Mouse (Mus musculus) granulocyte monocyte progenitor cell, adult 5-6 weeks (primary cell): ENCODE results near the gene Nxn. TPM values are rescaled to one million over a fixed set of nuclear protein-coding genes. Genes with fewer than 3 reads are reported as not detected.

Experiments
- ATAC-seq: replicated peaks from 2 replicates; pipeline ENCODE4 v1.8.0; 2016; ENCODE audit warnings: mild to moderate bottlenecking, moderate TSS enrichment, inconsistent platforms; ENCODE audit not compliant: poor library complexity, severe bottlenecking
- total RNA-seq, 2 experiments: library from RNA; stranded (forward) in 1 of 2; stranded (reverse) in 1 of 2; fragments of 200-712, 200-1000 nt in 1 of 2; fragments of >200 nt in 1 of 2; fragmentation: Nextera tagmentation in 1 of 2; gene quantifications; 2 replicates each; pipeline ENCODE4 v1.2.3; 2014 to 2017

Gene Nxn
- total RNA-seq (2014; fragmentation: Nextera tagmentation) = 29.6 and 32.3 TPM in 2 replicates
- 24.1 and 25.5 TPM in 2 replicates for total RNA-seq (2017)

DNA sequence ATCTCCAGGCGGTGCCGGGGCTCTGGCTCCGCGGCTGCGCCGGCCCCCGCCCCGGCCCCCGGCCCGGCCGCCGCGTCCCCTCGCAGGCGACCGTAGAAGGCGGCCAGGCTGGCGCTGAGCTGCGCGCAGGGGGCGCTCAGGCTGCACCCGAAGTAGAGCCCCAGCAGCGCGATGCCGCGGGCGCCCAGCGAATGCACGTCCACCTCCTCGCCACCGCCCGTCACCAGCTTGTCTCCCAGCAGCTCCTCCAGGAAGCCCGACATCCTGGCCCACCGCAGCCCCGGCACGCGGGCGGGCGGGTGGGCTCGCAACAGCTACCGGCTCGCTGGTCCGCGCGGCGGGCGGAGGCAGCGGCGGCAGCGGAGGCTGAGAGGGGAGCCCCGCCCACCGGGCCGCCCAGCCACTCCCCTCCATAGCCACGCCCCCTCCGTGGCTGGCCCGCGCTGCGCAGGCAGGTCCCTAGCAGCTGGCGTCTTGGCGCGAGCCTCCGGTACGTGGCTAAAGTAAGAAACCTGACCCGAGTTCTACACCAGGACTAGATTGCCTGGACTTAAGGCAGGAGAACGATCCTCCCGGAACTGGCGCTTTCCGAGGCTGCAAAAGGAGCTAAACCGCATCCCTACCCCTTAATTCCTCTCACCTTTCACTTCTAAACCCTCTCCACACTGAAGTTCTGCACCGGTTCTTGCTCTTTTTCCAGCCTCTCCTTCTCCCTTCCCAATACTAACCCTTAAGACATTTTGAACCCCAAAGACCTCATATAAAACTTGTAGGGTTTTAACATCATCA lies at the start of gene Nxn:
TSS of gene Nxn (minus strand) at position 343 of the 789 bp plus-strand sequence.
- ATAC-seq = peak; percentile 78

DNA sequence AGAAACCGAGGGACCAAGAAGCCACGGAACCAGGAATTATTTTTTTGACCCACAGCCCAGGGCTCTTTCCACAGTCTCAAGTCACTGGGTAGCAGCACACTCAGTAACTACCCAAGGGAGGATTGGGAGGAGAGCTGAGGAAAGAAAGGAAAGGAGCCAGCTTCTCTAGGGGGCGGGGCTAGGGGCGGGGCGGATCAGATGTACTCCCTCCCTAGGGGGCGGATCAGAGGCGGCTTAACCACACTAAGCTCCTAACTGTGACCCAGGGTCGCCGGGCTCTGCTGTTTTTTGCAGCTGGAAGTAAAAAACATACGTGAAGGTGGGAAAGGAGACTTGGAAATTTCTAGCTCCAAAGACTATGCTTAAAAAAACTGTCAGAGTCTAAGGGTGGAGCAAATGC lies 47.3 kb upstream of the Nxn start:
- ATAC-seq = no peak; the same call in 1 of the 2 replicates

DNA sequence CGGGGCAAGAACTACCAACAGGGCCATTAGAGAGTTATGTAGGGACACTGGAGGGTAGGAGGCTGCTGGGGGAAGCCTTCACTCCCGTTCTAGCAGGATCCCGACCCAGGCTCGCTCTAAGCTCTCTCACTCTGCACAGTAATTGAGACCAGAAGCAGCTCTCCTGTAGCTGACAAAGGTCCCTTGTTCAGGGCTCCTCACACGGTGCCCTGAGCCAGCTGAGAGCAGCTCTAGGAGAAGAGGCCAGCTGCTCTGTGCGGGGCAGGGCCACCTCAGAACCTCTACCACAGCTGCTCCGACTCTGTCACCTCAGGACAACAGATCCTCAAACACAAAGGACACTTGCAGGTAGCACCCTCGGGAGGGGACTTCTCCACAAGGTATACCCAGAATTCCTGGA lies 46.5 kb upstream of the Nxn start:
- no peak for ATAC-seq

DNA sequence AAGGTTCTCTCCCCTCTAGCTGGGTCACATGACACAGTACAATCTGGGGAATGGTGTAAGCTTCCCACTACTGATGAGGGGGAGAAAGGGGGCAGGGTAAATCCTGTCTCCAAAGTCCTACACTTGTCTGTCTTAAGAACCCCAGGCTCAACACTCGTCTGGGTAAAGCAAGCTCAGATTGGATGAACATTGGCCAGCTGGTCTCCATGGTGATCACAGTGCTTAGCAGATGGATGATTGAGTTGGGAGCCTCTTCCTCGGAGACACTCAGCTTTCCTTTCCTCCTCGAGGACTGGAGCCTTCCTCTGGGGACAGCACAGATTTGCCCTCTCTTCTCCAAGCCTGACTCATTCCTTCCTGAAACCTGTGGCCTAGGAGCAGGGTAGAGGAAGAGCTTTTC lies 40.7 kb upstream of the Nxn start:
- ATAC-seq = no peak

DNA sequence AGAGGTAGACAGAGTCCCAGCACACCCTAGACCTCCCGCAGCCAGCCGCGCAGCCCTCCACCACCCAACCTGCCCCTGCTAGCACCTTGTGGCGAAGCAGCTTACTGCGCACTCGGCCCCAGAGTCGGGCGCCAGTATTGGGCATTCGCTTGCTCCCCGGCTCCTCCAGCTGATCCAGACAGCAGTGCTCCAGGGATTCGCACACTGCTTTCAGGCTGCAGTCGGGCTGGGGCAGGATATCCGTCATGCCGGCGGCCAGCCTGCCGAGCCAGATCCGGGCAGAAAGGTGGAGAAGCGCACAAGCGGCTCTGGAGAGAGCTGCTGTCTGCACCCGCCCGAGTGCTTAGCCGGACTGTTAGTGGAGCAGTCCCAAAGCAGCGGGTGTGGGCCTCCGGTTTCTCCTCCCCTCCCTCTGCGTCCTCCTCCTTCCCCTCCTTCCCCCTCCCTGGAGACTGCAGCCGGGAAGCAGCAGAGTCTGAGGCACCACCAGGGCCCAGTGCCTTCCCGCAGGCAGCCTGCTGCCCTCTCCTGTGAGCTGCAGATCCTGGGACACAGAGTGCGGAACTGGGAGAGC lies 38.0 kb upstream of the Nxn start:
- no peak for ATAC-seq

DNA sequence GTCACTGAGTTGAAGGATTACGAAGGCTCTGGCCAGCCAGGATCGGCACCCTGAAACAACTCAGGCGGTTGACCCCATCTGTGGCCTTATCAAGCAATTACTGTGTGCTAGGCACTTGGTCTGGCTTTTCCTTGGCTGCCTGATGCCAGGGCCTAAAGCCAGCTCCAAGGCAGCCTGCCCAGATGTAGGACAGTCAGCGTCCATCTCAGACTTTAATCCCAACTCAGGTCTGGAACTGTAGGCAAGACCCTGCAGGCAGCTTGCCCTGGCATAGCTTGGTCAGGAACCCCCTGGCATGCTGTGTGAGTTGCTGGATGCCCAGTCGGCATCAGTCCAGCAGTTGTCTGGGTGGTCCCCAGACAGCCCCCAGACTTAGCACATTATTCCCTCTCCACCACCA lies 37.1 kb upstream of the Nxn start:
- no peak for ATAC-seq

DNA sequence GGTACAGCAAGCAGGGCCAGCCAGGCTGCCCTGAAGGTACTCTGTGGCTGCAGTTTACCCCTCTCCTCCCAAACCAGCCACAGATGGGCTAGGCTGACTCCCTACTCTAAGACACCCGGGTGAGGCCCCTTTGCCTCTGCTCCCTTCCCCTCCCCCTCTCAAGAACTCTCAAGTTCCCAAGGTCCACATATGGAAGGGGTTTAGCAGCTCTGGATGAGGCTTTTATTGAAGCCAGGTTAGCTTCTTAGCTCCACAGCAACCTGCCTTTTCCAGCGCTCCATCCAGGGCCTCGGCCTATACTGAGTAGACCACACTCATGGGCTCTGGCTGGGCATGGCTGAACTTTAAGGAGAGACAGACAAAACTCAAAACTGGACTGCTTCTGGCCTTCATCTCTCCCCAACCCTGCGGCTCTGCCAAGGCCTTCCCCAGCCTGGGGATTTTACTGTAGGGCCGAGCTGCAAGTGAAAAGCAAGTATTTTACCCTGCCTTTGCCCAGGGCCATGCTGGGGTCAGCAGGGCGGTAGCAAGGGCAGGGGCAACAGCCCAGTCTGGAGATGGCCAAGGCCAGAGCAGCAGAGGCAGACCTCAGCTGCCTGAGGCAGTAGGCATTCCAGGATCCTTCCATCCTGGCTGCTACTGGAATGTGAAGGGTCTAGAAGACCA lies 31.2 kb upstream of the Nxn start:
- no peak for ATAC-seq

DNA sequence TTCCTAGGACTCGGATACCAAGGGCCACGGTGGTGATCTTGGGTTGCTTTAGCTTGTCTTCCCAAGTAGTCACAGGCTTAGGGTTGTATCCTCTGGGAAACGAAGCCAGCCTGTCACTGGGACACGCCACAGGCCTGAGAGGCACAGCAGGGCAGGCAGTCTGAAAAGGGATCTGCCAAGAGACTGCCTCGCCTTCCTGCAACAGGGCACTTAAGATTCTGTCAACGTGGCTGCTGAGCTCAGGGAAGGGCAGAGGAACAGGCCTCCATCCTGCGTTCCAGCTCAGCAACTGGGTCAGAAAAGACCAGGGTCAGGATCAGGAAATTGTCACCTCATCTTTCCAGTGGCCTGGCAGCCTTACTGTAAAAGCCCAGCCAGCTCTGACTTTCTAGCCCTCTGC lies 30.6 kb upstream of the Nxn start:
- no peak for ATAC-seq

DNA sequence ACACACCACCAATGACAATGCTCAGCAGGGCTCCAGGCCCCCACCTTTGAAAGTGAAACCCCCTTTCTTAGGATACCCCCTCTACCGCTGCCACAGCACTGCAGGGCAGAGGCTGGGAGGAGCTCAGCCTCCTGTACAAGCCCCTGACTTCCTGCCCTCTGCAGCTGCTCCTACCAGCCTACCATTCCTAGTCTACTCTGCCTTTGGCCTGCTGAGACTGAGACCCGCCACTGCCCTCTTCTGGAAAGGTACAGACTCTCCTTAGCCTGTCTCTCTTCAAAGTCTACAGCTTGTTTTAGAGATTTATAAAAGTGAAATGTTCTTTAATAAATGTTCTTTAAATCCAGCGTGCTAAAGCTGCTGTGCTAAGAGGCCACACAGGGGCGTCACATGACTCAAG lies 30.1 kb upstream of the Nxn start:
- no peak for ATAC-seq

DNA sequence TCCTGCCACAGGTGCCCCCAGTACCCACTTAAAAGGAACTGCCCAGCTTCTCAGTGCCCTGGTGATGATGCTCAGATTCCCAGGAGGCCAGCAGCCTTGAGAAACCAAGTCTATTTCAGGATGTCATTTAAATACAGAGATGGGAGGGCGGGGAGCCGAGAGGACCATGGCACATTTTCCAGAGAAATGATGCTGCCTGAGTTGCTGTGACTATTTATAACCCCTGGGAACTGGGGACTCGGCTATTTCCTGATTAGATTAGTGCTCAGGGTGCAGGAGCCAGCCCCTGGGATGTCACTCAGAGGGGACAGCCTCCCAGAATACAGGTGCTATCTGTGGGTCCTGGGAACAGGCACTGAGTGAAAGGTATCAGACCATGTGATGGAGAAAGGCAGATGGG lies 28.8 kb upstream of the Nxn start:
- ATAC-seq = no peak

DNA sequence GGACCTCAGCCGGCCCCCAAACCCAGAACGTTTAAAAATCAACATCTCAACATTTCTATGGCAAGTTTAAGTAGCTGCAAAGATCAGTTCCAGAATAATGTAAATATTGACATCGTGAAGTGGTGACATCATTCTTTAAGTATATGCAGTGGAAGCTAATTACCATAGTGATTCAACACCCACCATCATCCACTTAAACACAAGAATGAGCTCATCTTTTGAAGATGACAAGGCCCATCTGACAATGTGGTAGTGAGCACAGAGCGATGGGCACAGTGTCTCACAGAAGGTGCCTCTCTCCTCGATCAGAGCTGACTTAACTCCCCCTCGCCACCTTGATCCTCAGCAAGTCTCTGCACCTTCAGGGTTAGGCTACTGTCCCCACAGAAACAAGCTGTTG lies 26.8 kb upstream of the Nxn start:
- no peak for ATAC-seq

DNA sequence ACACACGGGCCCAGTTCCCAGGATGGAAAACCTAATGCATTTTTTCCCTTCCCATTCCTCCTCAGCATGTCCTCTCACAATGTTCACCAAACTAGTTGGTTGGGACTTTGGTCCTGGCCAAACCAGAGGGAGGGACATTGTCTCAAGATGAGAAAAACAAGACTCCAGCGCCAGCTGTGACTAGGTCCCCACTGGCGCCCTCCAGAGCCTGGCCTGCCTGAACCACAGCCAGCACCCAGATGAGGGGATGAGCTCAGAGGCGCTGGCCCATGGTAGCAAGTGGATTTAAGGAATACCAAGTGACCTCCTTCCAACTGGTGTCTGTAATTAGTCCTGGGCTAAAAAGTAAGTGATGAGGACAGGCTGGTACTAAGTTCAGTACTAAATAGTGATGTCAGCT lies 22.0 kb upstream of the Nxn start:
- no peak for ATAC-seq

DNA sequence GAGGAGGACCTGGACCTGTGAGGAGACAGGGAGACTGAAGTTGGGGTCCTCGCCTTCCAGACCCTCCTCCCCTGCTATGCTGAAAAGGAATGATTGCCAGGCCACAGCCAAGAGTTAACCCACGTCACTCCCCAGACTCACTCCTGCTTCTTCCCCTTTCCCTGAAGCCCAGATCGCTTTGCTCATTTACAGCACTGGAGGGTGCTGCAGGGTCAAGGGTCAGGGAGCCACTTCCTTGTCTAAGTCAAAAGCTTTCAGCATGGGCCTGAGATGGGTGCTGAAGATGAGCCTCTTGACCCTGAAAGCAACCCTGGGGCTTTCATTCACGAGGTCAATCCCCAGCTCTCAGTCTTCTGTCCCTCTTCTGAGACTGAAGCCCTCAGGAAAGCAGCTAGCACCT lies 20.2 kb upstream of the Nxn start:
- no peak for ATAC-seq

DNA sequence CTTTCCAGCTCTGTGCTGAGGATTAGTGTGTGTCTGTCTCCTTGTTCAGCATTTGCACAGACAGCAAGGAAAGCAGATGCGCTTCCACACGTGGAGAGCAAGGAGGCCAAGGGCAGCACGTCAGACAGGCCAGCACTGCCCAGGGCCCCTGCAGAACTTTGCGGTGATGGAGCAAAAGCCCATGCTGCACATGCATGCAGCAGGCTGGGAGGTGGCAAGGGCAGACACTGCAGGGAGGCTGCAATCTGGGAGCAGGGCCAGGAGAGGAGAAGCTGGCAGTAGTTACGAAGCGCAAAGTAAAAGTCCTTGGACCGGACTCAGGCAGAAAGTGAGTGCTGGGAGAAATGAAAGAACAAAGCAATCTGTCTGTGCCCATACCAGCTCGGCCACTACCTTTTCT lies 19.5 kb upstream of the Nxn start:
- ATAC-seq = no peak

DNA sequence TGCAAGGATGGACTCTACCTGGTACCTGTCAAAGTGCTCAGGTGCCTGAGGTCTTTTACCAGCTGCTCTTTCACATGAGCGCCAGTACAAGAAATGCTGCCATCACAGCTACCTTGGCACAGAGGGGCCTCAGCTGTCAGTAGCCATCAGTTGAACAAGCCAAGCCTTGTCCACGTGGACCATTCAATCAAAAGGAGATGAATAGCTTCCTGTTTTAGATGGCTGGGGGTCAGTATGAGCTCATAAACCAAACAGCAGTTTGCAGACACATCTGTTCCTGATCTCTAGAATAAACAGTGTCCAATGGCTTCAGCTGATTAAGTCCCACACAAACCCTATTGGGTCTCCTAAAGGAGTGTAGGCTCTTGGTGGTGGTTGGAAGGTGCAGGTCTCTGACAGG lies 17.0 kb upstream of the Nxn start:
- no peak for ATAC-seq

DNA sequence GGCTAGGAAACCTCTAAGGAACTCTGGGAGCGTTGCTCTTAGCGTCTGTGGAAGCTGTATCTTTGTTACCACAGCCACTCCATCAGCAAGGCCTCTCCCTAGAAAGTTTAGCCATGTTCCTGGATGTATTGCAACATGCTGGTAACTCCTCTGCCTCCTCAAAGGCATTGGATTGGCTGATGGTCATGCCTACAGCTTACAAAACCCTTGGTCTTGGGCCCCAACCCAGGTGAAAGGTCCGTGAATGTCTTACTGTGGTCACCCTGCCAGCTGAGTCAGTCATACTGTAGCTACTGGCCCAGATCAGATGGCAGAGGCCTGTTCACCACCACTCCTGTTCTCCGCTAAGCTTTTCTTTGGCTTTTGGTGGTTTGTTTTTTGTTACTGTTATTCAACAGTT lies 16.1 kb upstream of the Nxn start:
- ATAC-seq = no peak

DNA sequence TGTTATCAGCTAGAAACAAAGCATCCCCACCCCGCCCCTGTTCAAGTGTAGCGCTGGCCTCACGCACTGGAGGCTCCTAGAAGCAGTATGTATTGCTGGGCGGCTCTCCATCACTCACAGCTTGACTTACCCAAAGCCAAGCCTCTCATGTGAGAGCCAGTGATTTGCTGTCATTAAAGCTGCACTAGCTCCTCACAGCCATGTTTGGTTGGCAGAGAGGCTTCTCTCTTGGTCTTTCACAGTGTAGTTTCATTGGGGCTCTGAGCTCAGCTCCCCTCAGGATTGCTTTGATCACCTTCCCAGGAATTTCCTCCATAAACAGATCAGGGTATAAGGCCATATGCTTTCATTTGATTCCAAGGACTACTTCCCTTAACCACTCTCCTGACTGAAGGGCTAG lies 14.3 kb upstream of the Nxn start:
- ATAC-seq = no peak

DNA sequence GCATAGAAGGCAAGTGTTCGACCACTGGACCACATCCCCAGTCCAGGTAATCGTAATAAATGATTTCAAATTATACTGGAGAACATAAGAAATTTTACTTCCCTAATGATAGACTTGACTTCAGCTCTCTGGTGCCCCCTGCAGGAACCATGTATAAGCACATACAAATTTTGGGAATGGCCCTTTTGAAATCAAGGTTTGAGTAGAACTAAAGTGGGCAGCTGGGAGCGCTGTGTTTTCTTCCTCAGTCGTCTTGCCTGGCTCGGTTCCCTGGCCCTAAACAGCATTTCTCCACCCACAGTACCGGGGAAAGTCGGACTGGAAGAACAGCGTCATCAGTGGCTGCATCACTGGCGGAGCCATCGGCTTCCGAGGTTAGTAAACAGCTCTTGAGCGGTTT lies 11.9 kb upstream of the Nxn start:
- ATAC-seq = no peak

DNA sequence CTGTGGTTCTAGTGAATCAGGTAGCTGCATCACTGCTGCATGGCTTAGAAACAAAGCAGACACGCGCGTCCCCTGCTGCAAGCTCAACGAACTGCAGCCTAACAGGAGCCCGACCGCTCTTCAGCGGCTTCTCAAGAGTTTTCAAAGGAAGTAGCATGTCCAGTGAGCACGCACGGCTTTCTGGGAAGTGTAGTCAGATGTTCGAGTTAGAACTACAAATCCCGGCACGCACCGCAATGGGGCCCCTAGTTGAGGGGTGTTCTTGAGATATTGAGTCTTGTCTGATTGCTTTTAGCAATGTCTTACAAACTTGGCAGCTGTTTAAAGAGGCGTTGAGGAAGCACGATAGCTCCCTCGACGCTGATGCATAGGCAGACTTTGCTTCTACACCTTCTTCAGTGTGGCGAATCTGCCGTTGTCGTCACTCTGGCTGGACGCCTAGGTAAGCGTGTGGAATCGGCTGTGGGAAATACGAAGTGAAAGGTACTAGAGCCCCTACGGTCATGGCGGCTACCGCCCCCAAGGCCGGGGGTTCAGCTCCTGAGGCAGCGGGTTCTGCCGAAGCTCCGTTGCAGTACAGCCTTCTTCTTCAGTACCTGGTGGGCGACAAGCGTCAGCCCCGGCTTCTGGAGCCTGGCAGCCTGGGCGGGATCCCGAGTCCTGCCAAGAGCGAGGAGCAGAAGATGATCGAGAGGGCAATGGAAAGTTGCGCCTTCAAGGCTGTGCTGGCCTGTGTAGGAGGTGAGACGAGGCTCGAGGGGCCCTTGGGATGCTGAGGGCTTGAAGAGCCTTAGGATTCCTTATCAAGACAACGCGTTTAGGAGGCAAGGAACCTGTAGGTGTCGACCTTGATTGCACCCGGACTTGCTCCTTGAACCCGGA lies 8.0 kb upstream of the Nxn start, which contains the start of gene Timm22:
TSS of gene Timm22 (plus strand) at position 251 of the 882 bp plus-strand sequence.
- peak; percentile 98 for ATAC-seq

DNA sequence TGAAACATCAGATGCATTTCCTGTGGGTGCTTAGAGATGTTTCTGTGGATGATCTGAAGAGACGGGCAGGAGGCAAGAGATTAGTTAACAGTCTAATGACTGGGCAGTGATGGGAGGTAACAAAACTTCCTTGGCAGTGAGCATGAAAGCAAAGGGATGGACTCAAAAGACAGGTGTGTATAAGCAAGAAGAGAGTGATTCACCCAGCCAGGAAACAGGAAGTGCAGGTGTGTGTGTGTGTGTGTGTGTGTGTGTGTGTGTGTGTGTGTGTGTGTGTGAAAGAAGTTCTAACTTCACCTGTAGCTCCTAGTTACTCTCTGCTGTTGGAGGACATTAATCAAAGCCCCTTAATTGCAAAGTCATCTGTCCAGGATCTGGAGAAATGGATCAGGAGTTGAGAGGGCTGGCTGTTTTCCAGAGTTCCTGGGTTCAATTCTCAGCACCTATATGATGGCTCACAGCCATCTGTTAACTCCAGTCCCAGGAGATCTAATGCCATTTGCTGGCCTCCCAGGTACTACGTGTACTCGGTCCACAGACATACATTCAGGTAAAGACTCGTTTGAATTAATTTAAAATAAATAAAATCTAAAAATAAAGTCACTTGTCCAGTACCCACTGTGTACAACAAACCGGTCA lies 6.8 kb upstream of the Nxn start:
- no peak for ATAC-seq
